Mouse (Mus musculus) brain, embryonic 14.5 days (tissue): ENCODE measurements around the gene Acoxl. TPM values are rescaled to one million over a fixed set of nuclear protein-coding genes. Genes with fewer than 3 reads are reported as not detected.
"Not testable (repeated sequence)": the region's sequence is repeated elsewhere in the genome, so short reads cannot be mapped to it uniquely, and the experiment has no call there.

Experiments used
- DNase-seq: peaks from one replicate; pipeline ENCODE4 v3.0.0-alpha.2; 2011; ENCODE audit warnings: low read depth
- CTCF ChIP-seq: fragments of 200-500 bp; IDR thresholded peaks from 2 replicates; pipeline ENCODE4 v1.5.1; 2012; ENCODE audit warnings: inconsistent platforms, mild to moderate bottlenecking, moderate library complexity, borderline replicate concordance; ENCODE audit not compliant: insufficient read depth, insufficient read length; ENCODE audit errors: extremely low read depth
- POLR2A ChIP-seq: fragments of 200-500 bp; IDR thresholded peaks from 2 replicates; pipeline ENCODE4 v1.6.1; 2012; ENCODE audit warnings: mild to moderate bottlenecking, inconsistent platforms, borderline replicate concordance; ENCODE audit not compliant: poor library complexity, insufficient read depth, insufficient read length, severe bottlenecking; ENCODE audit errors: extremely low read depth
- polyA plus RNA-seq: library from polyadenylated mRNA; depleted of rRNA; stranded (reverse); fragments of >200 nt; gene quantifications from 2 replicates; pipeline ENCODE4 v1.2.3, GENCODE M21; 2012

Acoxl gene
- polyA plus RNA-seq, 1 experiment: 0.04 TPM

GRCm38 (mm10) chr2:128087798-128088545 lies 249.3 kb downstream of the Acoxl start:
- DNase-seq: no peak
- no peak for TF ChIP-seq POLR2A
- no peak for TF ChIP-seq CTCF

DNA sequence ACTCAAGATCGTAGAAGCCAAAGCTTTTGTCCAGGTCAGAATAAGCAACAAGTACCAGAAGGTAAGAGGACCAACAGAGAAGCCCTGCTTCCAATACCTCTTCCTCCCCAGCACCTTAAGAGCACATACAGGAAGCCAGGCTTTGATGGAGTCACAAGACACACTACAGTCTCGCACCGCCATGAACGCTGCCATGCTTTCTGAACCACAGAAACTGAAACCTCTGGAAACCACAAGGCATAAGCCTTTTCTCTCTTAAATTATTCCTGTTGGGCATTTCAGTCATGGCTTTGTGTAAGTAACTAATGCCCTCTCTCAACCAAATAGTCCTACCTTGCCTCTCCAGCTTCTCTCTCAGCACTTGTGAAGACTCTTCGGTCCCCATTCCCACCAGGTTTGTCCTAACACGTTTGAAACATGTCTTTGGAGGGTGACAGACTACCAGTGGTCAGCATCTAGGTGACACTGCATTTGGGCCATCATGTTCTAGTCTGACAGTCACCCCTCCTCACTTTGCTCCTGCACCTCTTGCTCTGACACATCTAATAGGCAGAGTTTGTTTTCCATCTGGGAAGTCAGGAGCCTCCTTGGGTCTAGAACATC lies 251.7 kb downstream of the Acoxl start:
- TF ChIP-seq CTCF (no peak), POLR2A (no peak)
- DNase-seq: no peak

DNA sequence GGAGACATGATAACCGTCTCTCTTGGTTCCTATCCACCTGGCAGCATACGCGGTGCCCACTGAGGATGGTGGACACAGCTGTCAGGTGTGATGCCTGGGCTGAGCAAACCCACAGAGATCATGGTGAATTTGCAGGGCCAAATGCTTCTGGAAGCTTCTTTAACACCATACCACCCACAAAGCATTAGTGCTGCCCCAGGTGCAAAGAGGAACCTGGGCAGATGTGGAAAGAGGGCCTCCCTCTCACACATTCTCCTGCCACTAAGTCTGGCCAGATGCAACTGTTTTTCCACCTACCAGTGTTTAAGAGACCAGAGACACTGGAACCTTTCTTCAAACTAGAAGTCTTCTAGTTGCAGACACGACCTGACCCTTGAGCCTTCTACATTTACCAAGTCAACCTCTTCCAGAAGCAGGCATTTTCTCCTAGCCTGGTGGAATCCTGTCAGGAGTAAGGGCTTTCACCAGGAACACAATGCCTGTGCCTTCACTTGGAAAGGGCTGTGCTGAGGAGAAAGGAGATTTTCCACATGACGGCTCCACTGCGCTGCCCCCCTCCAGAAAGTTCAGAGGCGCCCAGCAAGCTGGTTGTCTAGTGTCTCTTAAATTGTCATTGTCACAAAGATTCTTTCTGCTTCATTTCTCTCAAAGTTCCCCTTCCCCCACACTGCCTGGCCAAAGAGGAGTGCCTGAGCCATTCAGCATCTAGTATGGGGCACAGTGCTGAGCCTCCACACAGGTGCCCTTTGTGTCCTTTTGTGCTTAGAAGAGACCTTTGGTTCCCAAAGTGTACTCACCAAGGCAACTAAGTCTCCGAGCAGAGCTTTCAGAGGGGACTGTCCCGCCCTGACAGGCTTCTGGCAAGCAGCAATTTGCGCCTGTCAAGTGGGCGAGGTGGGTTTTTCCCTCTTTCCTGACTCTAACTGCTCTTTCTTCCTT lies 253.0 kb downstream of the Acoxl start:
- TF ChIP-seq CTCF: no peak
- no peak for TF ChIP-seq POLR2A
- DNase-seq: peak; percentile 61

DNA sequence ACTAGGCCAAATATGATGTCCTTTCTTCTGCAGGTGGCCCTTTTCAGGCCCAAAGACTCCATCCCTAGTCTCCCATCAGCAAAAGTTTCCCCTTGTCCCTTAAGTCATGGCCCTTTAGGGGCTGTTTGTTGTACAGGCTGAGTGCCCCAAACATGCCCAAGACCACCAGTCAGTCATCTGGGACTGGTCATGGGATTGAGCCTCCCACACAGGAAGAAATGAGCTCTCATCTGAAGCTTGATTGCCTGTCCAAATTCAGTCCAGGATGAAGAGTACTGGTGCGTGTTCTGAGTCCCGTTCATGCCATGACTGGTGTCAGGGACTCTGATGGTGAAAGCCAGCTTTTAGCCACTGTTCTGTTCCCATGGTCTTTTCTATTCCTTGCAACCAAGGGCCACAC lies 253.8 kb downstream of the Acoxl start:
- DNase-seq: no peak
- TF ChIP-seq POLR2A (no peak), CTCF (no peak)

- DNase-seq: no peak
- TF ChIP-seq POLR2A: no peak
- TF ChIP-seq CTCF: no peak
These were observed 255.5 kb downstream of the Acoxl start for GRCm38 (mm10) chr2:128094196-128094595.

DNA sequence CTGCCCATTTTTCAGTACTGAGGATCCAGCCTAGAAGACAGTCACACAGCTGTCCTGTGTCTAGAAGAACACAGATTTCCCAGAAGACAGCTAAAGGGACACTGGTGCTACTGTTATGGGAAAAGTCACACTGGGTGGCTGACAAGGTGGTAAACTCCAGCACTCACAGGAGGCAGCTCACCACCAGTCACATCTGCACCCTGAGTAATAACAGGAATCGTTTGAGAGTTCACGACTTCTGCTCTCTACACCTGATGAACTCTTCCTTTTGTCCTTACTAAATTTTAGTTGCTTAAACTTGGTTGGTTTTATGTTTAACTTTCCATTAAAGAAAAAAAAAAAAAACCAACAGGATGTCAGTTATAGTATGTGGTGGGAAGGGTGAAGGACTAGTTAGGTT lies 255.9 kb downstream of the Acoxl start:
- TF ChIP-seq POLR2A: no peak
- TF ChIP-seq CTCF: no peak
- no peak for DNase-seq

- no peak for TF ChIP-seq POLR2A
- no peak for TF ChIP-seq CTCF
- no peak for DNase-seq
These were observed 256.6 kb downstream of the Acoxl start for GRCm38 (mm10) chr2:128095270-128095669.

DNA sequence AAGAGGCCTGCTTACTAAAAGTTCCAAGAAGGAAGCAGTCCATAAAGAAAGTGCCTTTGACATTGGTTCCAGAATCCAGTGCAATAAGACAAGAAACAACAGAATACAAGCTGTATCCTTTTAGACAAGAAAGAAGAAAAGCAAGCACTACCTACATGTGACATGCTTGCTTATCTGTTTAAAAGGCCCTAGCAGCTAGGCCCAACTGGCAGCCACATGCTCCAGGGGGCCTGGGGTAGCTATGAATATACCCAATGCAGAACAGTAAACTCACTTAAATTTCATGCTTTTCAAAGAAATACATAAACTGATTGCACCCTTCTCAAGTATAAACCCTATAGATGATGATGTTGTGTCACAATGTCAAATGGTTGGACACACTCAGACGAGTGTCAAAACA lies 257.4 kb downstream of the Acoxl start:
- no peak for TF ChIP-seq CTCF
- DNase-seq: no peak

DNA sequence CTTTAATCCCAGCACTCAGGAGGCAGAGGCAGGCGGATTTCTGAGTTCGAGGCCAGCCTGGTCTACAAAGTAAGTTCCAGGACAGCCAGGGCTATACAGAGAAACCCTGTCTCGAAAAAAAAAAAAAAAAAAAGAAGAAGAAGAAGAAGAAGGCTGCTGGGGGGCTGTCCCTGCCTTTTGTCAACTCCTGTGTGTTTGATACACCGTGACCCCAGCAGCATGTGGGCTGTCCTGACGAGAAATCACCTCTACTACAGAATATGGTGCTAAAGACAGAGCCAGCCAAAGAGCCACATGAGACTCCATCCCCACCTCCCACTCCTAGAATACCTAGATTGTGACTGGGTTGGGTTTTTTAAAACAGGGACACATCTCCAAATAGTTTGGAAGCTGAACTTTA lies 259.4 kb downstream of the Acoxl start:
- not testable (repeated sequence) for DNase-seq

- DNase-seq: no peak
These were observed 263.4 kb downstream of the Acoxl start for GRCm38 (mm10) chr2:128102086-128102485.

GRCm38 (mm10) chr2:128104815-128105214 lies 266.1 kb downstream of the Acoxl start:
- DNase-seq: no peak
- TF ChIP-seq POLR2A (no peak), CTCF (no peak)

More at GRCm38 (mm10) chr2:128102086-128102485, 263.4 kb downstream of the Acoxl start:
- TF ChIP-seq POLR2A: no peak
- no peak for TF ChIP-seq CTCF

GRCm38 (mm10) chr2:128105651-128106050 lies 267.0 kb downstream of the Acoxl start:
- no peak for DNase-seq
- TF ChIP-seq CTCF (no peak), POLR2A (no peak)

DNA sequence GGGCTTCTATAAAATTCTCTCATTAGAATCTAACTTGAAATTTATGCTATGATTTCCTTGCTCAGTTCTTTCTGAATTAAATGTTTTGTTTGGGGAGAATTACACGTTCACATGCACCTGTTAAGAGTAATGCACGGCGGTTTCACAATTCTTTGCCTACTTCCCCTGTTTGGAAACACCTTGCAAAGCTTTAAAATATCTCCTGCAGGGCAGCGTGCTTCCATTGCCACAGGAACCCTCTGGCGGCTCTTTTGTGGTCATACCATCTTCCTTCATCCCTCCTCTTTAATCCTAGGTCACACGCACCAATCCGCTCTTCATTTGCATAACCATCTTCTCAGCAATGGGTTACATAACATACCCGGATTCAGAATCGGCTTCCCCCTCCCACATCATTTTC lies 272.9 kb downstream of the Acoxl start:
- DNase-seq: no peak
- TF ChIP-seq CTCF (no peak), POLR2A (no peak)
